Mouse (Mus musculus): Measurements from ENCODE around the gene Rnps1. TPM values are rescaled to one million over a fixed set of nuclear protein-coding genes. Genes with fewer than 3 reads are reported as not detected.

Gene Rnps1
- polyA plus RNA-seq, 1 experiment from 2014 or later: 292 TPM

DNA sequence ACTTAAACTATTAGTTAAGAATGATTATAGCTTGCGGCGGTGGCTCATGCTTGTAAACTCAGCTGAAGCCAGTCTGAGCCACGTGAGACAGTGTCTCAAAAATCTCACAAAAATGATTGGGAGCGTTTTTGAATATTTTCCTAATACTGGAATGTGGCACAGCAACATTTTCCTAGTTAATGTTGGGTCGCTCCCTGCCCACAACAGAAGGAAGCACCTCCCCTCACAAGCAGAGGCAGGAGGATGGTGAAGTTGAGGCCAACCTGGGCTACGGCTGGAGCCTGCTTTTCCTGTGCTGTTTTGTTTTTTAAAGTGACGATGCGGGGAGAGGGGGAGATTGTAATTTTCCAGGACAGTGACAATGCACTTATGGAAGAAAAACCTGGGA, 12.8 kb downstream of the Rnps1 start:
- ATAC-seq (ENCODE audit: insufficient read depth) (no peak), DNase-seq (peak; percentile 66)
- no peaks in the 10 kb centered on the region for H3K4me1 ChIP-seq (ENCODE audit: insufficient read depth)
- H3K27me3 ChIP-seq (ENCODE audit: insufficient read depth, low read length): no peaks in the 10 kb centered on the region
- no peak for TF ChIP-seq CTCF (IDR thresholded peaks at IDR 0.05; ENCODE audit: low read depth)
- peak overlapping the region; percentile 73 for H3K4me2 ChIP-seq
- H3K9ac ChIP-seq: peak overlapping the region; percentile 89
- H3K36me3 ChIP-seq (ENCODE audit: insufficient read depth): peaks cover 40% of the 10 kb centered on the region
- WGBS: 6% methylated on average over 8 of the region's 8 CpGs
- H3K4me3 ChIP-seq (ENCODE audit: low read depth, low read length): peak overlapping the region; percentile 66
- H3K9me3 ChIP-seq (ENCODE audit: low read depth, low read length): no peaks in the 10 kb centered on the region
- peak overlapping the region; percentile 97 for H3K27ac ChIP-seq (ENCODE audit: low read depth)

DNA sequence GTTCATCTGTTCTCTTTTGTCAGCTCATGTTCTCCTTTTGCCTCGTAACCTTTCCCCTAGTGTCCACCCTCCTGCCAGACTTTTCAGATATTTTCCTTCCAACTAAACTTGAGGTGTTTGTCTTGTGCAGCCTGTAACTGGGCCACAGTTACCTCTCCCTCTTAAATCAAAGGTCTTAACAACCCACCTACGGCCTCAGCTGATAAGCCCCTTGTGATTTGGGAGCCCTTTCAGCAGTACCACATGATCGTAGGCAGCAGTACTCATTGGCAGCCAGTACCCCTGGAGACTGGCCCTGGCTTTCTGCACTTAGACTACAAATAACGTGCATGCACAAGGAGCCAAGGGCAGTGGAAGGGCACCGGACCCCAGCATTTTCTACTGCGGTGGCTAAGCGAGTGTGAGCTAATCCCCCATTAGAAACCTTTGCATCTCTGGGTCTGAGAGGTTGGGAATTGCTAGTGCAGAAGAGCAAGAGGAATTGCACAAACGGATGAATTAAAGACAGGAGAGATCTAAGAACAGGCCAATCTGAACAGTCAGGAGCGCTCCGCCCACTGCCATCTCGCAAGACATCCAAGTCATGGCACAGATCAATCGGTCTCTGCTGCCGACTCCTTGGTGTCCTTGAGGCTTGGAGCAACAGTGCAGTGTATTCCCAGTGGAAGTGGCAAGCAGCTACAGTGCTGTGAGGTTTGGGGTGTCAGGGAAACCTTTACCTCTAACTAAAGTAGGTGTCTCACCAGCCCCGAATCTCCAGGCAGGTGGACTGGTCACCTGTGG, 15.0 kb downstream of the Rnps1 start:
- Histone ChIP-seq H3K9ac (no peak overlapping the region), H3K4me2 (no peak overlapping the region), H3K27ac (ENCODE audit: low read depth) (peak overlapping the region; percentile 36; the same call in 1 of the 2 replicates), H3K9me3 (ENCODE audit: low read depth, low read length) (no peaks in the 10 kb centered on the region), H3K27me3 (ENCODE audit: insufficient read depth, low read length) (no peaks in the 10 kb centered on the region), H3K4me3 (ENCODE audit: low read depth, low read length) (no peak overlapping the region), H3K4me1 (ENCODE audit: insufficient read depth) (no peaks in the 10 kb centered on the region), H3K36me3 (ENCODE audit: insufficient read depth) (peaks cover 29% of the 10 kb centered on the region)
- no peak for ATAC-seq (ENCODE audit: insufficient read depth)
- no peak for DNase-seq
- no peak for TF ChIP-seq CTCF (IDR thresholded peaks at IDR 0.05; ENCODE audit: low read depth)
- WGBS: 75% methylated on average over 14 of the region's 14 CpGs

DNA sequence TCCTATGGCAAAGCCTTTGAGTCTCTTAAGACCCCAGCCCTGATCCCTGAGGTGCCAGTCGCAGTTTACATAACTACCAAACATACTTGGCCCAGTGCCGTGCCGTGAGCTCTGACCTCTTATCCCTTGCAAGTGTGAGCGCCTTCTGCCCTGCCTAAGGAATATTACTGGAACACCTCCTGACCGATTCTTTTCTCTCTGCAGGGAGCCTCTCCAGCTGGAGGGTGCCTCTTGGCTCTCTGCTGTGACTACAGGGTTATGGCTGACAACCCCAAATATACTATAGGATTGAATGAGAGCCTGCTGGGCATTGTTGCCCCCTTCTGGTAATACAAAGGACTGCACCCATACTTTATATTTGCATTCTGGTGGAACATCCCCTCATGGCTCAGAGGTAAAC, 22.7 kb downstream of the Rnps1 start:
- WGBS: 68% methylated on average over 5 of the region's 5 CpGs
- no peak overlapping the region for H3K27ac ChIP-seq (ENCODE audit: low read depth)
- H3K4me1 ChIP-seq (ENCODE audit: insufficient read depth): no peaks in the 10 kb centered on the region
- no peak overlapping the region for H3K9ac ChIP-seq
- no peak overlapping the region for H3K4me2 ChIP-seq
- DNase-seq (peak; percentile 79), ATAC-seq (ENCODE audit: insufficient read depth) (peak; percentile 70; the same call in 1 of the 2 replicates)
- no peaks in the 10 kb centered on the region for H3K9me3 ChIP-seq (ENCODE audit: low read depth, low read length)
- H3K27me3 ChIP-seq (ENCODE audit: insufficient read depth, low read length): no peaks in the 10 kb centered on the region
- H3K36me3 ChIP-seq (ENCODE audit: insufficient read depth): peaks cover 79% of the 10 kb centered on the region
- peak; percentile 82 for TF ChIP-seq CTCF (IDR thresholded peaks at IDR 0.05; ENCODE audit: low read depth)
- H3K4me3 ChIP-seq (ENCODE audit: low read depth, low read length): no peak overlapping the region

DNA sequence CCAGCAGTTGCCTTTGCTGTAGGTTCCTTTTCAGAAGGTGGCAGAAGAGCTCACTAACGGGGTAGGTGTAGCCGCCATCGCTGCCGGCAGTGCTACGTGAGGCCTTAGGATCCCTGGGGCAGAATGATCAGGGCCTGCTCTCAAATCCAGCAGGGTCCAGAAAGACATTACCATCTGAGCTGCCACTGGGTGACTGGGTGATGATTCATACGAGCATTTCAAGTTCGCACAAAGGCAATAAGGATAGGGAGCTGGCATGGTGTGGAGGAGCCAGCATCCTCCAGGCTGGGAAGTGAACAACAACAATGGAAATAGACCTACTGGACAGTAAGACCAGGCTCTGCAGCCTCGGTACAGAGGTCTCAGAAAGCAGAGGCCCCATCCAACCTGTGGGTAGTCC, 26.0 kb downstream of the Rnps1 start:
- no peak for DNase-seq
- no peak for TF ChIP-seq CTCF (IDR thresholded peaks at IDR 0.05; ENCODE audit: low read depth)
- Histone ChIP-seq H3K9me3 (ENCODE audit: low read depth, low read length) (no peaks in the 10 kb centered on the region), H3K27ac (ENCODE audit: low read depth) (no peak overlapping the region), H3K4me1 (ENCODE audit: insufficient read depth) (no peaks in the 10 kb centered on the region), H3K27me3 (ENCODE audit: insufficient read depth, low read length) (no peaks in the 10 kb centered on the region), H3K4me3 (ENCODE audit: low read depth, low read length) (no peak overlapping the region), H3K4me2 (no peak overlapping the region), H3K36me3 (ENCODE audit: insufficient read depth) (peaks cover 87% of the 10 kb centered on the region), H3K9ac (no peak overlapping the region)
- WGBS: 88% methylated on average over 8 of the region's 8 CpGs
- no peak for ATAC-seq (ENCODE audit: insufficient read depth)

DNA sequence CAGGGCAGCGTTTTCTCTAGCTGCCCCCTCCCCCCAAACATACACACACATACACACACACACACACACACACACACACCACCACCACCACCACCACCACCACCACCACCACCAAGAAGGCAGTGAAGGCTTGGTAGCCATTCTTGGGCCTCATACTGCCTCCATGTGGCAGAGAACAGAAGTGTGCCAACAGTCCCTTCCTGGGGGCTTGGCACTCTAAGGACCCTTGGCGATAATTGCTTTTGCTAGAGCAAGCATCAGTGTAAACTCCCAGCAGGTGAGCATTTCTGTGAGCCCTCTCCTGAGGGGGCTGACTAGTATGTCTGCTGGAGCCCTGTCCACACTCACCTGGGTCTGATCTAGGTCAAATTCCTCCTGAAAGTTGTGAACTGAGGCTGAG, 26.8 kb downstream of the Rnps1 start:
- 29% methylated on average over 2 of the region's 2 CpGs for WGBS
- Histone ChIP-seq H3K4me1 (ENCODE audit: insufficient read depth) (no peaks in the 10 kb centered on the region), H3K9ac (no peak overlapping the region), H3K36me3 (ENCODE audit: insufficient read depth) (peaks cover 87% of the 10 kb centered on the region), H3K27me3 (ENCODE audit: insufficient read depth, low read length) (no peaks in the 10 kb centered on the region), H3K4me3 (ENCODE audit: low read depth, low read length) (no peak overlapping the region), H3K27ac (ENCODE audit: low read depth) (no peak overlapping the region), H3K4me2 (no peak overlapping the region), H3K9me3 (ENCODE audit: low read depth, low read length) (no peaks in the 10 kb centered on the region)
- peak; percentile 46 for TF ChIP-seq CTCF (IDR thresholded peaks at IDR 0.05; ENCODE audit: low read depth)
- ATAC-seq (ENCODE audit: insufficient read depth): no peak
- DNase-seq: no peak

DNA sequence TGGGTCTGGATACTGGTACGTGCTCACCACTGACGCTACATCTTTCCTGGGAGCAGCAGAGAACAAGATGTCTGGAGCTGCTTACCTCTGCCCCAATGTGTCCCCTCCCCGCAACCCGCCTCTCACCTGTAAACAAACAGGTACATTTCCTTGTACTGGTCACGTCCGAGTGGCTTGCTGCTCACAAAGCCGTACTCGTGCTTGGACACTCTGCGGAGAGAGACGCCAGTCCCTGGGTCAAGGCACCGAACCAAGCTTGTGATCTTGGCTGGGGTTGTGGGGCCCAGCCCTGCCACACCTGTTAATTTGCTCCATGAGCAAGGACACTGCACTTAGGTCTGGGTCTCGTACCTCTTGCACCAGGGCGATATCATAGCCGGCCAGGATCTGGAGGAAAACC, 27.7 kb downstream of the Rnps1 start:
- Histone ChIP-seq H3K9me3 (ENCODE audit: low read depth, low read length) (no peaks in the 10 kb centered on the region), H3K36me3 (ENCODE audit: insufficient read depth) (peaks cover 88% of the 10 kb centered on the region), H3K27me3 (ENCODE audit: insufficient read depth, low read length) (no peaks in the 10 kb centered on the region), H3K27ac (ENCODE audit: low read depth) (no peak overlapping the region), H3K4me3 (ENCODE audit: low read depth, low read length) (no peak overlapping the region), H3K4me2 (no peak overlapping the region), H3K4me1 (ENCODE audit: insufficient read depth) (no peaks in the 10 kb centered on the region), H3K9ac (no peak overlapping the region)
- TF ChIP-seq CTCF (IDR thresholded peaks at IDR 0.05; ENCODE audit: low read depth): no peak
- DNase-seq (no peak), ATAC-seq (ENCODE audit: insufficient read depth) (no peak)
- 84% methylated on average over 14 of the region's 14 CpGs for WGBS

DNA sequence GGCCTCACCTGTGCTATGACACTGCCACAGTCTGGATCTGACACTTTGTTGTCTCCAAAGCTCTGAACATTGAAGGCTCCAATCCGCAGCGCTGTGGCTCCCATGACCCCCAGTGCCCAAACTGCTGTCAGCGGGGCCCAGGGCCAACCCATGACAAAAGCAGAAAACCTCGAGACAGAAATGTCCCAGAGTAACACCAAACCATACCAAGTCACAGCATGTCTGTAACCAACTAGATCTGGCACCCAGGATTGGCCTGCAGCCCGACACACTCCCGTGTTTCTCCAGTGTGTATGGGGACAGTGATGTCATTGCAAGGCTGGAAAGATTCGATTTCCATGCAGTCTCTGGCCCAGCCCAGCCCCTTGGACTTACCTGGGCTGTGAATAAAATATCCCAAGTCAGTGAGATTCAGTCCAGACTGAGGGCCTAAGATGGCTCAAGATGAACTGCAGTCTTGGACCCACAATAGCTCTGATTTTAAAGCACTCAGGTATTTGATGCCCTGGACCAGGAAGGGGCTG, 28.3 kb downstream of the Rnps1 start, which contains the start of gene Dnase1l2:
TSS of gene Dnase1l2 (minus strand) at position 474 of the 524 bp plus-strand sequence.
- peaks cover 89% of the 10 kb centered on the region for H3K36me3 ChIP-seq (ENCODE audit: insufficient read depth)
- 79% methylated on average over 7 of the region's 7 CpGs for WGBS
- H3K4me3 ChIP-seq (ENCODE audit: low read depth, low read length): no peak within 1 kb of the TSS
- no peaks in the 10 kb centered on the region for H3K9me3 ChIP-seq (ENCODE audit: low read depth, low read length)
- ATAC-seq (ENCODE audit: insufficient read depth) (no peak), DNase-seq (no peak)
- H3K9ac ChIP-seq: no peak within 1 kb of the TSS
- no peak for TF ChIP-seq CTCF (IDR thresholded peaks at IDR 0.05; ENCODE audit: low read depth)
- H3K27ac ChIP-seq (ENCODE audit: low read depth): no peak within 1 kb of the TSS
- H3K27me3 ChIP-seq (ENCODE audit: insufficient read depth, low read length): no peaks in the 10 kb centered on the region
- no peaks in the 10 kb centered on the region for H3K4me1 ChIP-seq (ENCODE audit: insufficient read depth)
- no peak within 1 kb of the TSS for H3K4me2 ChIP-seq

All from lung, embryonic 14.5 days (tissue).